Mouse (Mus musculus): ENCODE data around the gene Nme7. TPM values are rescaled to one million over a fixed set of nuclear protein-coding genes. Genes with fewer than 3 reads are reported as not detected.

Gene Nme7
- polyA plus RNA-seq, 1 experiment from 2014 or later = 16.1 TPM

DNA sequence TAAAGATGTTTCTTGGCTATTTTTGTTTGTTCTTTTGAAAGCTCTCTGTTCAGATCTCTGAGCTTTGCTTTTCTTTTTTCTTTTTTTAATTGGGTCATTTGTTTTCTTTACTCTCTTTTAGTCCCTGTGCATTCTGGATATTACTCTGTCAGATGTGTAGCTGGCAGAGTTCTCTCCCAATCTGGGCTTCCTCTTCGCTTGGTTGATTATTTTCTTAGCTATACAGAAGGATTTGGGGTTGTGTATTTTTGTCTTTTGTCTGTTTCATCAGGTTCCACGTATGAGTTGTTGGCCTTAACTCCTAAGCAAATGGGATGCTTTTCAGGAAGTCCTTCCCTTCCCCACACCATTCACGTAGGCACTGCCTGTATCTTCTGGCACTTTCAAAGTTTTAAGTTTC, 54.1 kb downstream of the Nme7 start:
- WGBS = 51% methylated on average over 3 of the region's 3 CpGs
- Histone ChIP-seq H3K9ac (no peak overlapping the region), H3K9me3 (replicated peaks) (no peaks in the 10 kb centered on the region), H3K36me3 (no peaks in the 10 kb centered on the region), H3K4me3 (no peak overlapping the region), H3K27ac (no peak overlapping the region), H3K4me1 (replicated peaks) (no peaks in the 10 kb centered on the region), H3K4me2 (no peak overlapping the region), H3K27me3 (no peaks in the 10 kb centered on the region)
- no peak for ATAC-seq (replicated peaks; ENCODE audit: insufficient number of reproducible peaks, insufficient read depth, low FRiP score, low read depth)

DNA sequence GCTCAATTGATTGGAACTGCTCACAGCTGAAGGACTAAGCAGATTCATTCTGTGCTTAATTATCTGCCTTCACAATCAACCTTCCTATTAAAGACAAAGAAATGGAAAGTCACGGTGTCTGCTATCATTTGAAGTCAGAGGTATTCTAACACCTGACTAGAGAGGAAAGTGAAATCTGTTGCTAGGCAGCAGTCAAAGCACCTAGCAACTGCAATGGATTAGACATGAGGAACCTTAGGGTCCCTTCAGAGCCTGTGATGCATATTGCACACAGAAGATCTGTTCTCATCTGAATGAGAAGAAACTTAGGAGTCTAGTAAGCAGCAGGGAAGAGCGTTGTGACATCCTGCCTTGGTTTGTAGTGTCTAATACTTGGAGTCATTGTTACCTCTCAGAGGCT, 58.1 kb downstream of the Nme7 start:
- H3K4me1 ChIP-seq (replicated peaks) = no peaks in the 10 kb centered on the region
- H3K4me2 ChIP-seq = no peak overlapping the region
- ATAC-seq (replicated peaks; ENCODE audit: insufficient number of reproducible peaks, insufficient read depth, low FRiP score, low read depth) = no peak
- H3K9me3 ChIP-seq (replicated peaks) = no peaks in the 10 kb centered on the region
- no peak overlapping the region for H3K27ac ChIP-seq
- 79% methylated on average over 2 of the region's 2 CpGs for WGBS
- H3K4me3 ChIP-seq = no peak overlapping the region
- no peaks in the 10 kb centered on the region for H3K27me3 ChIP-seq
- no peak overlapping the region for H3K9ac ChIP-seq
- H3K36me3 ChIP-seq = no peaks in the 10 kb centered on the region

DNA sequence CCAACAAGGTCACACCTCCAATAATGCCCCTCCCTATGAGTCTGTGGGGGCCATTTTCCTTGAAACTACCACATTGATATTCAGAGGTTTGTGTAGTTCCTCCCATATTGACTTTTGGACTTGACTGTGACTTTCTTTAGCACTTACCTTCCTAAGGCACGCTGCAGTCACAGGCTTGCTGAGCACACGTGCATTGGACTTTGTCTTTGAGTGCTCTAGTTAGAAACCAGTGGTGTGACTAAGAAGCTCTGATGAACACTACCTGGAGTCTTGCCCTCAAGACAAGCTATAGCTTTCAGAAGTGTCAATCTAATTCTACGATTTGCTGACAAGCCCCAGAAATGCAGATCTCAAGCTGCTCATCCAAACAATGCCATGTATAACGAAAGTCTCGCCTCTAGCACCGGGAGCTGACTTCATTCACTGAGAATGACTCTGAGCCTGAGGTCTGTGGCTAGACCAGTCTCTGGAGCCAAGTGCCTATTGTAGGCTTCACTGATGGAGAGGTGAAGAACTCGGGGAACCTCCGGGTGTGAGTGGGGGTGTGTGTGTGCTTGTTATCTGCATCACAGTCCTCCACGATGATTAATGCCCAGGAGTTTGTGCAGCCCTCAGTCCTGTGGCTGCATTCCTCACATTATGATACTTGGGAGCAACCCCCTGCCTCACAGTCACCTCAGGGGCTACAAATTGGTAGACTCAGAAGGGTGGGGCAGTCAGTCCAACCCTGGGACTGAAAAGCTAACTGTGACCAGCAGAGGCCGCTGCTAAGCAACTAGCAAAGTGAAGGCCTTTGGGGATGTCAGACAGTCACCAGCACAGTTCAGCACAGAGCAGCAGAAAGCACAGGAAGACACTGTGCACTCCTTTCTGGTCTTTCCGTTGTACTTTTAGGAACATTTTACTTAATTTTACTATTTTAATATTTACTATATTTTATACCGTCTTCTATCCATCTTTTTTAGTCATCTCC, 62.5 kb downstream of the Nme7 start:
- Histone ChIP-seq H3K4me2 (no peak overlapping the region), H3K4me3 (no peak overlapping the region), H3K9me3 (replicated peaks) (no peaks in the 10 kb centered on the region), H3K36me3 (no peaks in the 10 kb centered on the region), H3K27ac (no peak overlapping the region), H3K4me1 (replicated peaks) (peaks cover 7% of the 10 kb centered on the region), H3K27me3 (no peaks in the 10 kb centered on the region), H3K9ac (no peak overlapping the region)
- WGBS = 68% methylated on average over 12 of the region's 12 CpGs
- ATAC-seq (replicated peaks; ENCODE audit: insufficient number of reproducible peaks, insufficient read depth, low FRiP score, low read depth) = 0 out of 2 replicates have a peak, but pooled peaks have one; percentile 62

DNA sequence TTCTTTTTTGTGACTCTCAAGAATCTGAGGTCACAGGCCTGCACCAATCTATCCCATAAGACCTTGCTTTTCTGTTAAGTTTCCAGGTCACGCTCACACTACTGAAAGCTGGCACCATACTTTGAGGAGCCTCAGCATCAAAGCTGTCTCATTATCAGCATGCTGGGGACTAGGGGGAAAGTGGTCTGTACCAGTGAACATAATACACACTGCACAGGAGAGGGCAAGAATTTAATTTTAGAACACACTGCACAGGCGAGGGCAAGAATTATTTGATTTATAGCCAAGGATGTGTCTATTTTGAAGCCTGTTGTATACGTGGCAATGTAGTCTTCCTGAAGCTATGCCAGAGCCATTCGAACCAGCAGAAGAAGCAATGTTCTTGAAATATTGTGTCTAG, 64.2 kb downstream of the Nme7 start:
- Histone ChIP-seq H3K27me3 (no peaks in the 10 kb centered on the region), H3K9ac (no peak overlapping the region), H3K4me2 (no peak overlapping the region), H3K36me3 (peaks cover 5% of the 10 kb centered on the region; the same call in 1 of the 2 replicates), H3K4me3 (no peak overlapping the region), H3K27ac (peak overlapping the region; percentile 68), H3K4me1 (replicated peaks) (peaks cover 7% of the 10 kb centered on the region), H3K9me3 (replicated peaks) (no peaks in the 10 kb centered on the region)
- ATAC-seq (replicated peaks; ENCODE audit: insufficient number of reproducible peaks, insufficient read depth, low FRiP score, low read depth) = peak; percentile 79; the same call in 1 of the 2 replicates
- WGBS = 43% methylated on average over 4 of the region's 4 CpGs

DNA sequence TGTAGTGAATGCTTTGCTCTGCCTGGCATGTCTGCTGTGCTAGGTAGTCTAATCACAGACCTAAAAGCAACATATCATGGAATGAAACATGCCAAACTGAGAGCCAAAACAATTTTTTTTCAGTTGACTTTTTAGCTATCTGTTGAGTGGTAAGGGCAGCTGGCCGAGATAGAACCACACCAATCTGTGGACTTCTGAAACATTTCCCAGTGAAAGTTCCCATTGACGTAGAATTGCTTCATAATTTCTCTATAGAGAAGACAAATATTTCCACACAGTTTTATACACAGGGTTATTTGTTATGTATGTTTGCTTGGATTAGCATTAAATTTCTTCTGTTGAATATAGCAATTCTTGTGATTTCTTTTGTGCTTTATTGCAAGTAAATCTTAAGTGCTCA, 65.9 kb downstream of the Nme7 start:
- WGBS = 80% methylated on average over 2 of the region's 2 CpGs
- H3K4me1 ChIP-seq (replicated peaks) = peaks cover 7% of the 10 kb centered on the region
- H3K36me3 ChIP-seq = peaks cover 5% of the 10 kb centered on the region; the same call in 1 of the 2 replicates
- H3K27ac ChIP-seq = no peak overlapping the region
- no peaks in the 10 kb centered on the region for H3K27me3 ChIP-seq
- H3K9me3 ChIP-seq (replicated peaks) = no peaks in the 10 kb centered on the region
- H3K9ac ChIP-seq = no peak overlapping the region
- no peak overlapping the region for H3K4me2 ChIP-seq
- ATAC-seq (replicated peaks; ENCODE audit: insufficient number of reproducible peaks, insufficient read depth, low FRiP score, low read depth) = no peak
- H3K4me3 ChIP-seq = no peak overlapping the region

DNA sequence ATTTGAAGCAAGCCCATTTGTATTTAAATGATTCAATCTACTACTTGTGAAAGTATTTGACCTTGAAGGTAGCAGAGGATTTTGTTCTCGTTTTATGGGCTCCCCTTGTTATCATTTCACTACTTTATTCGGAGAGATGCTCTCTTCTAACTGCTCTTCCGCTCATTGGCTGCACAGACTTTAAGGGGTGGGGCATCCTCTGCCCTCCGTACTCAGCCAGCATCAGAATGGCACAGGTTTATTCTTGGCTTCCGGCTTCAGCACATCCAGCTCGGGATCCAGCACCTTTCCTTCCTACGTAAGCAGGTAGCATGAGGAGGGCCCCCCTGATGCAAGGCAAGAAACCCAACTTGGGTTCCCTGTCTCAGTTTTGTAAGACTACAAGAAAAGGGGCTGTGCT, 69.1 kb downstream of the Nme7 start:
- H3K36me3 ChIP-seq = peaks cover 5% of the 10 kb centered on the region; the same call in 1 of the 2 replicates
- no peak for ATAC-seq (replicated peaks; ENCODE audit: insufficient number of reproducible peaks, insufficient read depth, low FRiP score, low read depth)
- 77% methylated on average over 7 of the region's 7 CpGs for WGBS

DNA sequence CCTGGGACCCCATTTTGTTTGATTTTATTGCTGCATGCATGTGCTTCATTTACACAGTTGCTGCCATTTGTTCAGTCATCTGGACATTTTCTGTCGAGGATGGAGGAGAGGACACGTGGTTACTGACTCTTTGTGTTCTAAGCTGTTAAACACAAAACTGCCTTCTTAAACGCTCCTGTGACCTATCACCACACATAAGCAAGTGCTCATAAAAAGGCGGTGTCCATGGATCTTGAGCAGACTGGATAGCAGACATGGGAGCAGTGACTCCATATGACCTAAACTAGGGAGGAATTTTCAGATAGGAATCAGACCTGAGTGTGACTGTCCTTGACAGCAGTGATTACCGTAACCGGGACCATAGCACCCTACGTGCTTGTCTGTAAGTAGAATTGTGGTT, 70.1 kb downstream of the Nme7 start:
- H3K27ac ChIP-seq = no peak overlapping the region
- no peak for ATAC-seq (replicated peaks; ENCODE audit: insufficient number of reproducible peaks, insufficient read depth, low FRiP score, low read depth)
- H3K9ac ChIP-seq = no peak overlapping the region
- no peaks in the 10 kb centered on the region for H3K27me3 ChIP-seq
- H3K9me3 ChIP-seq (replicated peaks) = no peaks in the 10 kb centered on the region
- H3K4me1 ChIP-seq (replicated peaks) = 0 out of 2 replicates have a peak, but pooled peaks cover 7% of the 10 kb centered on the region
- no peak overlapping the region for H3K4me3 ChIP-seq
- no peak overlapping the region for H3K4me2 ChIP-seq
- 68% methylated on average over 7 of the region's 7 CpGs for WGBS
- peaks cover 5% of the 10 kb centered on the region; the same call in 1 of the 2 replicates for H3K36me3 ChIP-seq

More for the DNA sequence above, 69.1 kb downstream of the Nme7 start:
- Histone ChIP-seq H3K4me2 (no peak overlapping the region), H3K4me1 (replicated peaks) (peaks cover 9% of the 10 kb centered on the region), H3K4me3 (no peak overlapping the region), H3K27me3 (no peaks in the 10 kb centered on the region), H3K9me3 (replicated peaks) (no peaks in the 10 kb centered on the region), H3K9ac (no peak overlapping the region), H3K27ac (no peak overlapping the region)

DNA sequence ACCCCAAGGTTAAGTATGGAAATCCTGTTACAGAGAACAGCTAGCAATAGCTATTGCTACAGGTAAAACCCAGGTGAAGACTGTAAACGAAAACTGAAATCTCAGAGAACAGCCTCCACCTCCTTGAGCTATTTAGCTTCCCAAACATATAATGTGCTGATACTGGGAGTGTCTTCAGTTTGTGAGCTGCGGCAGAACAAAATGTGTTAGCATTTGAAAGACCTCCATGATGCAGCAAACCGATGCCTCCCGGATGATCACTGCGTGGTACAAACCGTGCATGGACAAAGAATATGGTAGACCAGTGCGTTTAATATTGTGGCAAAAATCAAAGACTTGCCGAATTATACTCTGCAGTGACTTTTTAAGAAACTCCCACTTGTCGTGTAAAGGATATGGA, 71.7 kb downstream of the Nme7 start:
- H3K4me2 ChIP-seq = no peak overlapping the region
- H3K36me3 ChIP-seq = peaks cover 5% of the 10 kb centered on the region; the same call in 1 of the 2 replicates
- no peak overlapping the region for H3K4me3 ChIP-seq
- no peaks in the 10 kb centered on the region for H3K27me3 ChIP-seq
- 96% methylated on average over 9 of the region's 9 CpGs for WGBS
- no peak overlapping the region for H3K9ac ChIP-seq
- H3K9me3 ChIP-seq (replicated peaks) = no peaks in the 10 kb centered on the region
- H3K4me1 ChIP-seq (replicated peaks) = 0 out of 2 replicates have a peak, but pooled peaks cover 3% of the 10 kb centered on the region
- ATAC-seq (replicated peaks; ENCODE audit: insufficient number of reproducible peaks, insufficient read depth, low FRiP score, low read depth) = no peak
- H3K27ac ChIP-seq = no peak overlapping the region

DNA sequence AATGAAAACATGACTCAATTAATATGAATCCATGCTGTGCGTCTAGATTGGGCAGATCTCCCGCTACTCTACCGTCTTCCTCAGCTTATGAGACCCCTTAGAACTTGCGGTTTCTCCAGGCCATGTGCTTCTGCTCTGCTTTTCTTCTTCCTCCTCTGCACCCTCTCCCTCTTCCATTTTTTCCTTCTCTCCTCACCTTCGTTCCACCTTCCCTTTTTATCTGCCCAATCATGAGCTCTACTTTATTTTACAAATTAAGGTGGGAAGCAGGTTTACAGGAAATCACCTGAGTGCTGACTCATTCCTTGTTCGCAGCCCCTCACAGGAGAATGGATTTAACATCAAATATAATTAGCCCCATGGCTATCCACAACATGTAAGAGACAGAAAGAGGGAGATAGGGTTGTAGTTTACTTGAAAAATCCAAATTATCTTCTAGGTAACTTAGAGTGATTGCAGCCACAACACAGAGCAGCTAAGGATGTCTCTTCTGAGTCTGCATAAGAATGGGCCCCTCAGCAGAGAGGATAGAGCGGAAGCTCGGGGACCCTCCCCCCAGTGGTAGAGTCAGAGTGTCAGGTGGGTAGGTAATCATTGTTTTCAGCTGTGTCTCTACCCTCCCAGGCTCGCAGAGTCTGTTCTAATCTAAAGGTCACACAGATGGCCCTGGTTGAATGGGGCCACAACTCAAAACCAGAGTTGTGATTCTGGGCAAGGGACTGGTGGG, 73.0 kb downstream of the Nme7 start:
- no peak for ATAC-seq (replicated peaks; ENCODE audit: insufficient number of reproducible peaks, insufficient read depth, low FRiP score, low read depth)
- WGBS = 78% methylated on average over 9 of the region's 9 CpGs
- Histone ChIP-seq H3K27ac (no peak overlapping the region), H3K9me3 (replicated peaks) (no peaks in the 10 kb centered on the region), H3K4me3 (no peak overlapping the region), H3K9ac (no peak overlapping the region), H3K4me2 (no peak overlapping the region), H3K36me3 (peaks cover 2% of the 10 kb centered on the region; the same call in 1 of the 2 replicates), H3K27me3 (no peaks in the 10 kb centered on the region), H3K4me1 (replicated peaks) (0 out of 2 replicates have a peak, but pooled peaks cover 3% of the 10 kb centered on the region)

DNA sequence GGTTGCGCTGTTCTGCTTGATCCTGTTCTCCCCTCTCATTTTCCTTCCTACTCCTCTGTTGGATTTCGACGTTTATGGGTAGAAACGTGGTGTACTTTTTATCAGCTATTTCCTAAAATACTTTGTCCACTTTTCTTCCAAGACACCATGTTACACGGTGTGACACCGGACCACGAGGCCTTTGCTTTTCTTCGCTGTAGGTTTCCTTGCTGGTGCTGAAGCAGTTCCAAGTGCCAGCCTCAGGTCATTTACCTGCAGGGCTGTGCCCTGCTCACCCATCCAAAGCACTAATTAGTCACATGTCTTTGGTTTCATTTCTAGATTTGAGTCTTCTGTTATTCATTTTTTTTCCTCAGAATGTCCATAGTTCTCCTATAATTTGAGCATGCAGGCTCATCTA, 79.7 kb downstream of the Nme7 start:
- no peak overlapping the region for H3K4me3 ChIP-seq
- no peaks in the 10 kb centered on the region for H3K36me3 ChIP-seq
- H3K27ac ChIP-seq = no peak overlapping the region
- no peaks in the 10 kb centered on the region for H3K27me3 ChIP-seq
- no peak overlapping the region for H3K9ac ChIP-seq
- no peaks in the 10 kb centered on the region for H3K9me3 ChIP-seq (replicated peaks)
- ATAC-seq (replicated peaks; ENCODE audit: insufficient number of reproducible peaks, insufficient read depth, low FRiP score, low read depth) = no peak
- H3K4me2 ChIP-seq = no peak overlapping the region
- WGBS = 87% methylated on average over 8 of the region's 8 CpGs
- no peaks in the 10 kb centered on the region for H3K4me1 ChIP-seq (replicated peaks)

DNA sequence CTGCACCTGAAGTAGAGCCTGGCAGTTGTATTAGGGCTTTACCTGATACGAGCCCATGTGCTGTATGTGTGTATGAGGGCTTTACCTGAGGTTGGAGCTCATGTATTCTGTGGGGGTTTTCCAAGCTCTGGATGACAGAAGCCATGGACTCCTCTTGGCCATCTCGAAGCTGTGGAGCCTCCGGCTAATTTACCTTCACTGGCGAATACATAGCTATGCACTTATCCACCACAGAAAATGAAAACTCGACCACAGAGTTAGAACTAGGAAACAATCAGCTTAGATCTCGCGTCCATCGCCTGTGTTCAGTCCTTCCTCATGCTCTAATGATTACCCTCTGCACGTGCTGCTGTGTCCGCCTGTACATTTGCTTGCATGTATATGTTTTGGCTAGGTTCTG, 80.4 kb downstream of the Nme7 start:
- Histone ChIP-seq H3K4me1 (replicated peaks) (no peaks in the 10 kb centered on the region), H3K4me2 (no peak overlapping the region), H3K27me3 (no peaks in the 10 kb centered on the region), H3K9me3 (replicated peaks) (no peaks in the 10 kb centered on the region), H3K36me3 (no peaks in the 10 kb centered on the region), H3K9ac (no peak overlapping the region), H3K4me3 (no peak overlapping the region), H3K27ac (no peak overlapping the region)
- no peak for ATAC-seq (replicated peaks; ENCODE audit: insufficient number of reproducible peaks, insufficient read depth, low FRiP score, low read depth)
- 89% methylated on average over 10 of the region's 10 CpGs for WGBS
